Mouse (Mus musculus) activated CD4-positive, CD25-positive, alpha-beta regulatory T cell, adult 4 months (primary cell): ENCODE data around the gene Vrk2. TPM values are rescaled to one million over a fixed set of nuclear protein-coding genes. Genes with fewer than 3 reads are reported as not detected.

Experiments used
- ATAC-seq: one replicate; pipeline ENCODE4 v1.8.0; 2017
- polyA plus RNA-seq, 2 experiments: library from polyadenylated mRNA; unstranded; fragments of 100-300 nt; shearing (Covaris generic); gene quantifications; one replicate each; pipeline ENCODE4 v1.2.1; 2017

Gene Vrk2
- polyA plus RNA-seq, 2 experiments from 2014 or later = 48.1 to 55.3 TPM

DNA sequence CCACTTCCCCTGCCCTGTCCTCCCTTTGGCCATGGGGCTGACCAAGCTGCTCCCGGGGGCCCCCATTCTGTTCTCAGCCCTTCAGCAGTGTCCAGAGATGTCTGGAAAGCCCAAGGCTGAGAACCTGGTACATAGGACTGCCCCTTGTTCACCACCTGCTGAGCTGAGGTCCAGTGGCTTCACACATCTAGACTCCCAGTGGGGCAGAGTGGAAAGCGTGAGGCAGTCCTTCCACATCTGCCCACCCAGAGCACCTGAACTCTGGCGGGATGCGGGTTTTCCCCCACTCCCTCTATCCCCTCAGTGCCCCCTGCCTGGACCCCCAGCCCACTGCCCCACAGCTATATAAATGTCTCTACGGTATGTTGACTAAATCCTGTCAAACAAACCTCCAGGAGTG is 56.0 kb downstream of the Vrk2 start:
- ATAC-seq = no peak

DNA sequence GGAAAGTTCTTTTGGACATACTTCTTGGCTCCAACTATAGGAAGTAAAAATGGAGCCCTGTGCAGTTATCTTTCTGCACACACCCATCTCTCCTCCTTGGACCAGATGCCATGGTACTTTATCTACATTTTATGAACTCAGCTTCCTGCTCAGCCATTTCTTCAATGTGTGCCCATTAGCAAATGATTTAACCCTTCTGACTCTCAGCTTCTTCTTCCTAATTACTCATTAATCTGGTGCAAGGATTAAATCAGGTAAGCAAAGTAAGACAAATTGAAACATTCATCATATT is 60.0 kb downstream of the Vrk2 start:
- ATAC-seq = no peak

DNA sequence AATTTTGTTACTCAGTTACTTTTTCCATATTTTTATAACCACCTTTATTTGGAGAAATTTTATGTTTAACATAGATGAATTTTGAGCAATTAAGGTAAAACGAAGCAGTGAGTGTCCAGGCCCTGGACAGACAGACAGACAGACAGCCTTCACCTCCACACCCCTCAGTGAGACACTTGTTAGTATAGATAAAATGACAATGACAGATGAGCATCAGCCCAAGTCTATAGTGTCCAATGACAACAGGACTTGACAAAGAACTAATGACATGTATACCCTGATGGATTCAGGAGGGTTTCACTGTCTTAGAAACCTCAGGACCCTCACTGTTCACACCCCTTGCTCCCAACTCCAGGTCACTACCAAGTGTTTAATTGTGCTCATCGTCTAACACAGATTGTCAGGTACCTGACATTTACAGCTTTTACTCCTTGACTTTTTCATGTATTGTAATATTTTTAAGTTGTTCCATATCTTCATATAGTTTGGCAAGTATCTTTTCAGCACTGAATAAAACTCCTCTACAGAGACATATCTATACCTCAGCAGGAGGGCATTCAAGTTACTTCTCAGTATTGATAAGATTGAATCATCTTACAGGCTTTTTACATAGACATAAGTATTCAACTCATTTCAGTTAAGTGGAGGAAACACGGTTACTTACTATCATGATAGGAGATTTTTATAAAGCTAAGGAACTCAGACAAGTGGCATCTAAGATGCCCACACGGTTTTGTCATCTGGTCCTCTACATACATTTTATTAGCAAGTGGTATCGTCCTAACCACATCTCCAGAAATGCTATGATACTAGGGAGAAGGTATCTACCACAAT is 60.6 kb downstream of the Vrk2 start:
- ATAC-seq = no peak

DNA sequence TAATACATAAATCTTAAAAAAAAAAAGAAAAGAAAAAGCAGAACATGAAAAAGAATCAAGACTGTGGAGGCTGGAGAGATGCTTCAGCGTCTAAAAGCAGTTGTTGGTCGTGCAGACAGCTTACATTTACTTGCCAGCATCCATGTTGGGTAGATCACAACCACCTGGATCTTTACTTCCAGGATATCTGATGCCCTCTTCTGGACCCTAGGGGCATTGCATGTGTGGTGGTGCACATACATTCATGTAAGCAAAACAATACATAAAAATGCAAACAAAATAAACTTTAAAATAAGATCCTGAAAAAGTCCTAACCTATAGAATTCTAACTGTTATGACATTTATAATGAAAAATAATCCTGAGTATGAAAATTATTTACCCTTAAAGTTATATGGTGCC is 66.9 kb downstream of the Vrk2 start:
- ATAC-seq = no peak

DNA sequence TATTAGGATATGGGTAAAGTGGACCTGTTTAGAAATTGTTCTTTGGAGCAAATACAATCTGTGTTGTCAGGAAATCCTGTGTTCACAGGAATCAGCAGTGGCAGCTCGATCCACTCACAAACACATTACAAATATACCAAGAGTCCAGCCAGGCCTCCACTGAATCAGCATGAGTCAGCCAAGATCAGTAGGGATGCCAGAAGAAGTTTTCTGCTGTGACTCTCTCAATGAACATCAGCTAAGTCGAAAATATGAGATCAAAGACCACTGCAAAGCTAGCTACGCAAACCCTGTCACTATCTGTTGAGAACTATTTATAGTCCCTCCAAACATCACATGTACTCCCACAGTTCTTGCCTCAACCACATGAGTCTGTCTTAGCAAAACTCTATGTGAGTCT is 74.8 kb downstream of the Vrk2 start:
- ATAC-seq = no peak

DNA sequence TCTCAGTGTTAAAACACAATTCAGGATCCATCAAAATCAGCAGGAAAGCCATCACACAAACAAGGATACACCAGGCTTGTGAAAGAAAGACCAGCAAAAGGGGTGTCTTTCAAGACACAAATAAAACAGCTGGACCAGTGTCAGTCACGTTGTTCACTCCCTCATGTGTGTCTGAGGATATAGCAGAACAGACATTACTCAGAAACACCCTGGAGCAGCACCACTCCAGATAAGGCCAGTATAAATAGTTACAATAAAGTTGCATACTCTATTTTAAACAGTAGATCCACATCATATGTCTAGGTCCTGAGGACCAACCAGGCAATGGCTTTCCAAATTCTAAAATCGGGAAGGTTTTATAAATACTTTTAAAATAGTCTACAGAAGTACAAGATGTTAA is 77.7 kb downstream of the Vrk2 start:
- ATAC-seq = no peak

DNA sequence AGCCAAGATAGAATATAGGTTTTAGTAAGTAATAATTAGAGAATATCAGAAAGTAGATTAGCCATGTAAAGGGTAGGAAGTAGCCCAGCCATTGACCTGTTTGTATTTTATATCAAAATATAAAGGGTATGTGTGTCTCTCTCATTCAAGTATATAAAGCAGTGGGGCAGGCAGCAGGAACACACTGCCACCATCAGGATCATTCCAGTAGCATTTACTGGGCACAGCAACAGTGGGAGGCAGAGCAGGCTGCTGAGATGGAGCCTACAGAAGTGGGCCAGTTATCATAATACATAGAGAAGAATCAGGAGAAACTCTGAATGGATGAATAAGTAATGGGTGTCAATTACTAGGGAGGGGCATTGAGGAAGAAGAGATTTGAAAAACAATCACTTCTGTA is 80.1 kb downstream of the Vrk2 start:
- ATAC-seq = no peak

DNA sequence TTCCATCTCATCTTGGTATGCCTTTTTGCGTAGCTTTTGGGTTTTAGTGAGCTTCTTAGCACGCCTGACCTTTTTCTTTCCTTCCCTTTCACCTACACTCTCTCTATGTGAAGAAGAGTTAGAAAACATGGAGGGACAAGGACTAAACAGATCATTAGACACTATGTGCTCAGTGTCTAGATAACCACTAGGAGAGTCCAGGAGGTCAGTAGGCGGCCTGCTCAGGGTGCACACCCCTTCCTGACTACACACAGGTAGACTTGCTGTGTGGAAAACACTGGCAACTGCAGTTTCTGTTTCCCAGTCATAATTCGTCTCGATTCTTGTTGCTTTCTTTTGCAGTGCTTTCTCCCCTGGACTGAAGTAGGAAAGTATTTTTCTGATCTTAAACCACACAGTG is 97.8 kb downstream of the Vrk2 start:
- ATAC-seq = no peak

DNA sequence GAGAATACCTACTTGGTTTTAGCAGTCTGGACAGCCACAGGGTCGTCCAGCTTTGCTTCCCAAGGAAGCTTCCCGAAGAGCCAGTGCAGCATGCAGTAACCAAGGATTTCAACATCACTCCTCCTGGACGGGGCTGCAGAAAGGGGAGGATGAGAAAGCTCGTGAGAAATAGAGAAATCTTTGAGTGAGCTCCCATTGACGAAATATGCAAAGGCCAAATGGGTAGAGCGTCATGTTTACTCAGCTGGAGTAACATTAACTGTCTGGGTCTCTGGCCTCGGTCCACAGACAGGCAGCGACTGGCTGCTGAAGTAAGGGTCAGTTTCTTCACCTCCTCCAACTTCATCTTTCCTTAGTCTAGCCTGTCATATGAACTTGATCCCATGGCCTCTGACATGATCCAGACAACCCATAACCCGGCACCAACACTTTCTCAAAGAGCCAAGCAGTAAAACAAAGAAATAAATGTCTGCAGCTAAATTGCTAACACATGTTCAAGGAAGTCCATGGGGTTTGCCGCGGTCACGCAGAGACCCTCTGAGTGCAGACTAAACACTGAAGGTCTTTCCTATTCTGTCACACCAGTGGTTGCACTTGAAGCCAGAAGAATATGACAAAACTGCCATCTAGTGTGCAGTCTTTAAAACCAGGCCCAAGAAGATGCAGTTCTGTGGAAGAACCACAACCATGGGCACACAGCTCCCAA is 103.9 kb downstream of the Vrk2 start:
- ATAC-seq = no peak

DNA sequence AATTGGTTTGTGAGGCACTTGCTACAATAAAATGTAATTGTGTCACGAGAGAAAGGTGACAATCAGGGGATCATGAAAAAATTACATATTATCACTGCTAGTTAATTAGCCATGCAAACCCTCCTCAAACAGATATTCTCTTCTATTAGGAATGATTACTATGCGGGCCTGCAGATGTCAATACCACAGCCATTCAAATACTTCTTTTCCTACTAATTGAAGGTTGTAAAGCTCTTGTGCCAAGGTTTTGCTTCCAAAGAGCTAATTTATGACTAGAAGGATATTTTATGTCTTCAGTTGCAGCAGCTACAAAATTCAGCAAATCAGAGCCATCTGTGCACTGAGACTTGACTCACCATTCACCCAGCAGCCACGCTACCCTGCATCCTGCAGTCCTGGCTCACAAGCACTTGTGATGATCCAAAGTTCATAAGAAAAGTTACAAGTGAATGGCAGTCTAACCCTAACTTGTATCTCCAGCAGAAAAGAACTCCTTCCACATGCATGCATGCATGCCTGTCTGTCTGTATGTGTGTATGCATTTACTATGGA is 112.0 kb downstream of the Vrk2 start:
- no peak for ATAC-seq

DNA sequence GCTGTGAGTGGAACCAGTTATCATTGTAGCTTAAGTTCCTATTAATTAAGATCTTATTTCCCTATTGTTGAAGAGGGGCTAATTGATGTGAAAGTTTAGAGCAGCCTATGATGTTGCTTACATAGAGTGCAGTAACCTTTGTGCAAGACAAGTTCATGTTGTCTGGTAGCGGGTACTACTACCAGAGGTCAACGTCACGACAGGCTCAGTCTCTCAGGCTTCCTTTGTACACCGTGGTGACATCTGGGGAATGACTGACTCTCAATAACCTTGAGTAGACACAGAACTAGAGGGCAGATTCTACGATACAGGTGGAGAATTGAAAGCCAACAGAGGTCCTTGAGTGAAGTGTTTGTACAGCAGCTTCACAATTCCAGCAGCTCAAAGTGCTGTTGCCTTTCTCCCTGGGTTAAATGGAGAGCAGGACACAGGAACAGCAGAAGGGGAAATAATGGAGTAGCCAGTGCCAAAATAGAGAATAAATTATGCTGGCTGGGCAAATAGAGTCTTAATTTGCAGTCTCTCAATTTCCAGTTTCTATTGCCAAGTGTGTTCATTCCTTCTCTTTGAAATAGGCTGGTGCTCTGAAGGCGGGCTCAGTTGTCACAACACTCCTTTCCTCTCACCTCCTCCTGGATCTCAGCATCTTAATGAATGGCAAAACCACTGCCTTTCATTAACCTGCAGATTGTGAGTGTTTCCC is 116.6 kb downstream of the Vrk2 start:
- no peak for ATAC-seq

DNA sequence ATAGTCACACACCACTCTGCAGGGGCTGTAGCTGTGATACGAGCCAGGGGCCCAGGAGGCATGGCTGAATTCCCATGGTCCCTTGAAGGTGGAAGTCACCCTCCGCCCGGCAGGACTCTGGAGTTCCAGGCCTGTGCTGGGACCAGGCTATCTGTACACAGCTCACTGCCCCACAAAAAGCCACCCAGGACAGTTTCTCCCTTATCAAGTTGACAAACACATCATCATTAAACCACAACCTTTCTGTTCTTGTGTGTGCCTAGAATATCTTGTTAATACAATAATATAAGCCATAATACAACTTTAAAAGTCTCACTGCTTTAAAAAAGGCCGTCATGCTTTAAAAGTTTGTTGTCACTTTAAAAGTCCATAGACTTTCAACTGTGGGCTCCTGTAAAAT is 139.7 kb downstream of the Vrk2 start:
- no peak for ATAC-seq

DNA sequence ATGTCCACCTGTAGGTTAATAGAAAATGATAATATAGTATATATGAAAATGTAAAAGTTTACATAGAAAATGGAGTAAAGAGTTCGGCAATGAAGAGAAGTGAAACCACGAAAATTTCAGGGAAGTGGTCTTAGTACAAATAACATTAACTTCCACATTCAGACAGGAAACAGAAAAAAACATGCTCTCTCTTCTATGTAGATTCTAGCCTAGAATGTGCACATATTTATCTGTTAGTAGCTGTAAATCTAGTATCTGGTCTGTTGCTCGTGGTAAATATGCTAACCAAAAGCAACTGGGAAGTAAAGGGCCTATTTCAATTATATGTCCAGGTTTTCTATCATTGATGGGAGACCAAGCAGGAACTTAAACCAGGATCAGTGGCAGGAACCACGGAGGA is 141.1 kb downstream of the Vrk2 start:
- ATAC-seq = no peak

DNA sequence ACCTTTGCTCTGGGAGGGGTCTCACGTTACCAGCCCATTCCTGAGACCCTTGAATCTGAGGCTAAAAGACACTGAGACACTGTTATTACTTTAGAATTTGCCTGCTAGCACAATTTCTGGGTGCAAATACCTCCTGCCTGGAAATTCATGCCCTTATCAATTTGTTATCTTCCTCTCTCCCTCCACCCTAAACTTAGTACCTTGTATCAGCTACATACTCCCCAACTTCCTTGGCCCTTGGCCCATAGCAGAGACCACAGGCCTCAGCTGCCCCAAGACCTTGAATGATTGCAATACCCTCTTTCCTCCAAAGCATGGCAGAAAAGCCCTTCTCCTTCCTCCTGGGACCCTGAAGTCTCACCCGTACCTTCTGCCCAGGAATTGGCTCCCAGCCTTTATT is 142.6 kb downstream of the Vrk2 start:
- ATAC-seq = no peak

DNA sequence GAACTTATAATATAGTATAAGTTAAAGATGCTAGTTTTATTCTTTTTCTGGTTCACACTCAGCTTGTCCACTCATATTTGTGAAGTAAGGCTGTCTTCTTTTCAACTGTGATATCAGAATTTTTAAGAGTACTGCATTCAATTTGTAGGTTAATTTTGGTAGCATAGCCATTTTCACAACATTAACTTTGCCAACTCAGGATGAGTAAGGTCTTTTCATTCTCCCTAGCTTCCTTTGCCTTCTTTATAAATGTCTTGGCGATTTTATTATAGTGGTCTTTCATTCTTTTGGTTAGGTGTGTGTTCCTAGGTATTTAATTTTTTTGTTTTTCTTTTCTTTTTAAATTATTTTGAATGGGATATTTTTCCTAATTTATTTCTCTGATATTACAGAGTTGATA is 143.2 kb downstream of the Vrk2 start:
- no peak for ATAC-seq

DNA sequence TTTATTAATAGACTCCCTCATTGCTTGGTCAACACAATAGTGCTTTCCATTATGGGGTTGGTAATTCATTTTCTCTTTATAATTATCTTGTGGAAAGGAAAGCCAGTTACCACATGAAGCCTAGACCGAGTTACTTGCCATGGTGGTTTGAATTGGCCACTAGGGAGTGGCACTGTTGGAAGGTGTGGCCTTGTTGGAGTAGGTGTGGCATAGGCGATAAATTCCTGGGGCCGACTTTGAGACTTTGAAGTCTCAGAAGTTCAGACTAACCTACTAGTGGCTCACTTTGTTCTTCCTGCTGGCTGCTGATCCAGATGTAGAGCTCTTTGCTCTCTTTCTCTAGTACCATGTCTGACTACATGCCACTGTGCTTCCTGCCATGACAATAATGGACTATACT is 144.0 kb downstream of the Vrk2 start:
- no peak for ATAC-seq

DNA sequence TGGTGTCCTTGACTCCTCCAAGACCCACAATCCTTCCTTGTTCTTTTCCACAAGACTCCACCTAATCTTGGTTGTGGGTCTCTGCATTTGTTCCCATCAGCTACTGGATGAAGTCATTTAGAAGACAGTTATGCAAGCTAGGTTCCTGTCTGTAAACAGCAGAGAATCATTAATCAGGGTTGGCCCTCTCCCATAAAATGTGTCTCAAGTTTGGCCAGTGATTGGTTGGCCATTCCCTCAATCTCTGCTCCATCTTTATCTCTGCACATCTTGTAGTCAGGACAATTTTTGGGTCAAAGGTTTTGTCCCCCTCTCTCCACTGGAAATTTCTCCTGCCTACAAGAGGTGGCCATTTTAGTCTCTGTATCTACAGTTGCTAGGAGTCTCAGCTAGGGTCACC is 149.4 kb downstream of the Vrk2 start:
- no peak for ATAC-seq

DNA sequence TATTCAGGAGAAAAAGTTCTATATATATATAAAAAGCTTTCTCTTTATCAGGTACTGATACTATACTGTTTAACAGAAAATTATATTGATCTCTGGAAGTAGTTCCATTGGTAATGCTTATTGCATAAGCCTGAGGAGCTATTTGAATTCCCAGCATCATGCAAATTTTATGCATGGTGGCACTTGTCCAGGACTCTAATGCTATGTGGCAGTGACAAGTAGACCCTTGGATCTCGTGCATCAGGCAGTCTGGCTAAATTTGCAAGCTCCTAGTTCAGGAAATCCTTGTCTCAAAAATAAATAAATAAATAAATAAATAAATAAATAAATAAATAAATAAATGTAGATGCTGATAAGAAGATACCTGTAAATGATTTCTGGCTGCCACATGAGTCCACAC is 152.7 kb downstream of the Vrk2 start:
- no peak for ATAC-seq

DNA sequence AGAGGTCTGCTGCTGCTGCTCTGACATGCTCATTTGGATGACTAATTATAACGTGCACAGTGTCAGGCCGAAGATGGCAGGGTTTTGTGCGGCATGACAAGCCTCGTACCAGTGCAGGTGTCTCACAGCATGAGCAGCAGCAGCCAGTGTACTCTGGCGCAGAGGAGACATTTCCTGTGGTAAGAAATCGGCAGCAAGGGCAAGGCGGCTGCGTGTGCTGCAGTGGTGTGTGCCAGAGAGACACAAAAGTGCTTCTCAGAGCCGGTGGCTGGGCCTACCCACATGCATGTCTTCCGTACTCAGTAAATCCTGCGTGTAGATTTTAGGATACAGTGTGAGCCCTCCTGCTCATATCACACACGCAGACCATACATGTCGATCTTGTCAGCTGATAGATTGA is 156.0 kb downstream of the Vrk2 start:
- ATAC-seq = no peak

DNA sequence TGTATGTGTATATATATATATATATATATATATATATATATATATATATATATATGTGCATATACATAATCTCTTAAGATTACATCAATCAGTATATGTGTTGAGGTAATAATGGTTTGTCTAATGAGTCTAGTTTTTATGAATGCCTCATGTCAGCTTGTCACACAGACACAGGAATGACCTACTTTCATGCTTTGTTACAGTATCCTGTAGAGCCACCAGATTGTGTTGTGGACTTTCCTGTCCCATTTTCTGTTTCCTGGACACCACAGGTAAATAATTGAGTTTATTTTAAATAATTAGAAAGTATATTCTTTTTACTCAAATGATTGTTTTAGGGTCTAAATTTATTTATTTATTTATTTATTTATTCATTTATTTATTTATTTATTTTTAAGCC is 159.6 kb downstream of the Vrk2 start:
- ATAC-seq = no peak

DNA sequence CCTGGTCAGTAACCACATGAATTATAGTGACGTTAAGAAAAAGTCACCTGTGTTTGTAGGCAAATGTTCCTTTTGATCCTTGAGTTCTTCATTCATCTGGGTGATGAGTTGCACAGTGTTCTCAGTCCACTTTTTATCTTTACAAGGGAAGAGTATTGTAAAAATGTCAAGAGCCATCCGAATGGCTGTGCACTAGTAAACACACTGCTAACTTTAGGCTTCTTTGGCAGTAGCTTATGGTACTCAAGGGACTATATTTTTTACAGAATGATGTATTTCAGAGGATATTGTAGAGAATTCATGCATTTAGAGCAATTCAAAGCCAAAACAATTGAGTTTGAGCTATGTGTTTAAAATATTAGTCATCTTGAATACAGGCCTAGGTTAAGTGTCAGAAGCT is 172.3 kb downstream of the Vrk2 start:
- ATAC-seq = no peak
